Mouse (Mus musculus) heart, embryonic 16.5 days (tissue): ENCODE results near the gene Rab8b. TPM values are rescaled to one million over a fixed set of nuclear protein-coding genes. Genes with fewer than 3 reads are reported as not detected.

Source experiments
- polyA plus RNA-seq: library from polyadenylated mRNA; unstranded; fragments of >200 nt; fragmentation: Nextera tagmentation; extraction: Ambion mirVana; gene quantifications from 2 replicates; pipeline ENCODE4 v1.2.1, GENCODE M21; 2015

Rab8b gene
- polyA plus RNA-seq, 1 experiment from 2014 or later, result 17.6 TPM

Other genes with a start within 250 kb of the Rab8b start
- gene Car12, start 206.0 kb downstream of the Rab8b start, polyA plus RNA-seq, result 0.79 and 0.81 TPM in 2 replicates
- gene Aph1b, start 124.2 kb downstream of the Rab8b start, polyA plus RNA-seq, result 6.4 and 7.0 TPM in 2 replicates
- gene Gm10647, start 122.6 kb downstream of the Rab8b start, polyA plus RNA-seq, result 0.41 and 0.89 TPM in 2 replicates
- 1.6 and 2.0 TPM in 2 replicates for gene Aph1c, start 85.0 kb downstream of the Rab8b start, polyA plus RNA-seq
- 437 and 444 TPM in 2 replicates for gene Rps27l, start 26.4 kb upstream of the Rab8b start, polyA plus RNA-seq
- gene Lactb, start 55.8 kb upstream of the Rab8b start, polyA plus RNA-seq, result 5.4 and 6.3 TPM in 2 replicates
- 5,077 and 5,310 TPM in 2 replicates for gene Tpm1, start 129.7 kb upstream of the Rab8b start, polyA plus RNA-seq